Mouse (Mus musculus) lung, postnatal 0 days (tissue): Measurements from ENCODE around the gene Afdn.

Experiments used
- CTCF ChIP-seq: IDR thresholded peaks from 2 replicates; pipeline ENCODE4 v1.5.1; 2016; ENCODE audit warnings: antibody characterized with exemption, mild to moderate bottlenecking
- EP300 ChIP-seq: IDR thresholded peaks from 2 replicates; pipeline ENCODE4 v1.6.1; 2016; ENCODE audit warnings: antibody characterized with exemption, mild to moderate bottlenecking, control low read depth

DNA sequence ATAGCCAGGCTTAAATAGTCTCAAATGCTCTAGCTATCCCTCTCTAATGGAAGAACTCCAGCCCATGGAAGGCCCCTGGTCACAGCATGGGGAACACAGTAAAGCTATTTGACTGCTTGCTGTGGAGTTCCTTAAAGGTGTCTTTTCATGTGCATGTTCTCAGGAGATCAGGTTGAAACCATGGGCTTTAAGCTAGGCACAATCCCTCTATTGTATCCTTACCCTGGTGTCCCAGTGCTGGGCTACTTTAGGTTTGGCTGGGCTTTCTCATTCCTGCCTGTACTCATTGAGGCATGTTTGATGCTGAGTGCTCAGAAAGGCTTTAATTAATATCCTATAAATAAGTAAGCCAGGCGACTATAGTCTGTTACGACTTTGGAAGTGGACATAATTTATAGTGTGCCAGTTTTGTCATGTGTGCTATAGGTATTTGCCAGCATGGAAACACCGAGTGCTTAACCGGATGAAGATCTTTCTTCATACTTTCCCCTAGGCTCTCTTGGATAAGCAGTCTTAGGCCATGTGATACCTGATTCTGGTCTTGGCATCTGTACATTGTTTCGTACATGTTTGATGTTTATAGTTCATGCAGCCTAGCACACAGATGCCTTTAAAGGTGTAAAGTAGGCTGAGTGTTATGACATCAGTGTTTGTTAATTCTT is 96.2 kb downstream of the Afdn start:
- TF ChIP-seq CTCF (no peak), EP300 (no peak)
